Mouse (Mus musculus): ENCODE measurements around the gene Tenm4. TPM values are rescaled to one million over a fixed set of nuclear protein-coding genes. Genes with fewer than 3 reads are reported as not detected.

Tenm4 gene
- polyA plus RNA-seq, 3 experiments from 2014 or later, result 0.05 TPM; not detected in 2

DNA sequence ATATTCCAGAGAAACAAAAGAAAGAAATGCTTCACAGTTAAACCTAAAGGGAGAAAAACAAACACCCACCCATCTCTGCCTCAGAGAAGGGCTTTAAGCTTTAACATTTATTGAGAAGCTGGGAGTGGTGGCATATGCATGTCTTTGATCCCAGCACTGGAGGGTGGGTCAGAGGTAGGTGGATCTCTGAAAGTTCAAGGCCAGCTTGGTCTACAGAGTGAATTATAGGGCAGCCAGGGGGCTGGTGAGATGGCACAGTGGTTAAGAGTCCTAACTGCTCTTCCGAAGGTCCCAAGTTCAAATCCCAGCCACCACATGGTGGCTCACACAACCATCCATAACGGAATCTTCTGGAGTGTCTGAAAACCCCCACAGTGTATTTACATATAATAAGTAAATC lies 581.7 kb downstream of the Tenm4 start:
- ATAC-seq, result no peak

DNA sequence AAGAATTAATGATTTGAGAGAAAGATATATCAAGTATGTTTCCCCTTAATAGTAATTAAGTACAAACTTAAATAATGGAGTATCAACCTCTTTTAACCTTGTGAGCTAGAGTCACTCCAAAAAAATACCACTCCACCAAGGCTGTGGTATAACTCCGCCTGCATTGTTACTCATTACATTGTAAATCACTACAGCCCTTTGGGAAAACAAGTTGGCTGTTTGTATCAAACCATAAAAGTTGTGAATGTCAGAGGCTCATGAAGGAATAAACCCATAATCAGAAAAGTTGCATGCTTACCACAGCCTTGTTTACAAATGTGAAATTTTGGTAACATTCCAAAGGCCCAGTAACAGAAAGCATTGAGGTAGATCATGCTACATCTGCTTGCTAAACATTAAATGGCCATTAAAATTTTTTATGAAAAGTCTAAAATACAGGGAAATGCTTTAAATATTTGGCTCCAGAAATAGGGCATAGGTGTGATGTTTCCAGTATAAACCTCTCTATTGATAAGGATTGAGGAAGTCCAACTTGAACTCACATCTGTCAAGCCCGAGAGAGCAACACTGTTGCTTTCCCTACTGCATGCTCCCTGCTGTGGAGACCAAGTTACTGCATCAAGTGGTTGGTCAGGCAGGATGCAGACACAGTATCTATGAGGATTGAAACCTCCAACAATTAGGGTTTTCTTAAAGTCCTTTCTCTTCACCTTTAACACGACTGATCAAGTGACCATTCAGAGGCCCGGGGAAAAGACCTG lies 582.5 kb downstream of the Tenm4 start:
- no peak for ATAC-seq

DNA sequence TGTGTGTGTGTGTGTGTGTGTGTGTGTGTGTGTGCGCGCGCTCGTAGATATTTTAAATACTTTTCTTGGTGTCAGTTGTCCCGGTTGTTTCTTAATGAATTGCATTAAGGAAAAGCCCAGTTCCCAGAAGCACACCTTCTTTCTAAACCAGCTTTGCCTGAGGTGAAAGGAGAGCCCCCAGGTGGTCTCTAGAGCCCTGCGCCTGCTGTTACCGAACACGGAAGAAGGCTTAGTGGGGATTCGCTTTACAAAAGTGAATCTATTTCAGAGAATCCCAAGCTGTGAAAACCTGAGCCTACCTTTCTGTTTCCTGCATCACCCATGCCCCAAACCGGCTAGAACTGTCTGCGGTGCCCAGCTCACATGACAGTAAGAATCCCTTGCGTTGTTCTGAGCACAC lies 583.1 kb downstream of the Tenm4 start:
- no peak for ATAC-seq

DNA sequence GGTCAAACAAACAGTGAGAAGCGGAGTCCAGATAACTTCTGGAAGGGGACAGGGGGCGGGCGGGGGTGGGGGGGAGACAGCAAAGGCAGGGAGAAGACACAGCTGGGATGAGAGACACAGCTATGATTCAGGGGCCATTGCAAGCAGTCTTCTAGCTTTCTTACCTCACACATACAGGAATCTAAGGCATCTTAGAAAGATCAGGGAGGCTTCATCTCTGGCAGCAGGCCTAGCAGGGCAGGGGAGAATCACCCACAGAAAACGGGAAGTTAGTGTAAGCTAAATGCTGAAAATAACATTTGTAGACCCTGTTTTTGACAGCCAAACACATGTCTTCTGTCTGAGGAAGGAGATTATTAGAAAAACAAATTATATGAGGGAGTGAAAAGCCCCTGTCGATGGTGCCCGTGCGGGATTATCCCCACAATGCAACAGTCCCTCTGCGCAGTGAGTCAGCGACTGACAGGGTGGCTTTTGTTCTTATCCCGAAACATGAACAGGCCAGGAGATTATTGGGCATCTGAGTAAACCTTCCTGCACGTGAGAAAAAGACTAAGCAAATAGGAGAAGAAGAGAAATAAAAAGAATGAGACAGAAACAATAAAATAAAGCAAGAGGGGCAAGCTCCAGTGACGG lies 584.5 kb downstream of the Tenm4 start:
- no peak for ATAC-seq

DNA sequence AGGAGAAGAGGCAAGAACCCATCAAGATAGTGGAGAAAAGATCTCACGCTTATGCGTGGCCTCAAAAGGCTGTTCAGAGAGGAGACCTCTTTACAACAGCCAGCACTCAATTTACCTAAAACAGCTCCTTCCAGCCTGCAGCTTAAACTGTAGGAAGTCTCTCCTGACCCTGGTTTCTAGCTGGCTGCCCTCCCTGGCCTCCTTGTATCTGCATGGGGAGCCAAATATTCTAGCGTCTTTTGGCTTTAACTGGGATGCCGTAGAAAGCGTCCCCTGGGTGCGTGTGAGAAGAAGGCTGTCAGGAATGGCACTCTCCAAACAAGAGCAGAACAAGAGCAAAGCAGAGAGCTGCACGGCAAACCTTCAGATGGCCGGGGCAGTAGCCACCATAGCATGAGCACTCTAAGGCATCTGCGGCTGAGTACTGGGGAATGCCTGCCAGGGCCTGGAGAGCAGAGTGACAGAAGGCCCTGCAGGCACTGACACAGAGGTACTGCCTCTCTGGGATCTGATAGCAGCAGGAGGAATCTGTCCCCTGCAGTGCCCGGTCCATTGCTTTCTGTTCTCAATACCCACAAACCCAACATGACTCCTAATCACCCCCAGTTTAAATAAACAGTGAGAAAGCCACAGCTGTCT lies 585.2 kb downstream of the Tenm4 start:
- no peak for ATAC-seq

DNA sequence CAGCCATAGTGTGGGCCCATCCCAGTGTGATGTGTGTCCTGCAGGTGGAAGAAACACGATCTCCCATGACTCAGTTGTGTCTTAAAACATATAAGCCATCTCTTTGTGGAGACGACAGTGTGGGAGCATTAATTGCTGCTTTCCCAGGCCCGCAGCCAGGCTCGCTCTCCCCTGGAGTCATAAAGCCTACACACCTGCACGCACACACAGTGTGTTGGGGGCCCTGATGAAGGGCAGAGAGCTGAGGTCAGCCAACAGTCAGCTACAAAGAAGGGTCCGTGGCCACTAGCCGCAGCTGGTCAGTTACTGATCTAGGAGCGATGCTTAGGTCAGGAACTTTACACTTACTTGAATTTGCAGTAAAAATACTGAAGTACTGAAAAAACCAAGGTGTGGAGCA lies 586.0 kb downstream of the Tenm4 start:
- no peak for ATAC-seq

DNA sequence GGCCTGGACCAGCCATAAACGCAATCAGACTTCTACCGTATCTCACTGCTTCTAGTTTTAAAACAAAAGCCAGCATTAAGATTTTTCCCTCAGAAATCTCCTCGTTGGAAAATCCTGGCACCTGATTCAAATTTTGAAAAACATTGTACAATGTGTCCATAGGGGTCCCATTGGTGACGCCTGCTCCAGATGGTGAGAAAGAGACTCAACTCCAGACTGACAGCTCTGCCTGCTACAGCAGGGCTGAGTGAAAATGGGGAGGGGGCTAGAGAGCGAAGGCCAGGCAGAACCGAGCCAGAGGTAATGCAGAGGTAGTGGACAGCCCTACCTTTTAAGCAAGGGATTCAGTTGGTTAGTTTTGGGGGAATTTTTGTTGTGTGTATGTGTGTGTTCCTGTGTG lies 589.2 kb downstream of the Tenm4 start:
- no peak for ATAC-seq

DNA sequence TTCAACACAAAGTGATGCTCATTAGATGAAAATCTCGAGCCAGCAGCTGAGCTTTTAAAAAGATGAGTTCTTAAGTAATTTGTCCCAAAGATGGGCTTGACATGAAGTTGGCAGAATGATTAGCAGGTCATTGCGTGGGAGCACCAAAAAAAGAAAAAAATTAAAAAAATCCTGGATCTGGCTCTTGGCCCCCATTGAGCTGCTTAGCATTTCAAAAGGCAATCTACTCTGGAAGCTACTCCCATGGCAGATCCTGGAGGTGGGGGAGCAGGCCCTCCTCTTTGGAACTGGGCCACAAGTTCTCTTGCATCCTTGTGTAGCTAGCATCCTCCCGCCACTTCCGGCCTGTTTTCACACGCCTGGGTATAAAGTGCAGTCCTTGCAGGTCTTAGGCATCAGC lies 590.1 kb downstream of the Tenm4 start:
- ATAC-seq, result no peak

DNA sequence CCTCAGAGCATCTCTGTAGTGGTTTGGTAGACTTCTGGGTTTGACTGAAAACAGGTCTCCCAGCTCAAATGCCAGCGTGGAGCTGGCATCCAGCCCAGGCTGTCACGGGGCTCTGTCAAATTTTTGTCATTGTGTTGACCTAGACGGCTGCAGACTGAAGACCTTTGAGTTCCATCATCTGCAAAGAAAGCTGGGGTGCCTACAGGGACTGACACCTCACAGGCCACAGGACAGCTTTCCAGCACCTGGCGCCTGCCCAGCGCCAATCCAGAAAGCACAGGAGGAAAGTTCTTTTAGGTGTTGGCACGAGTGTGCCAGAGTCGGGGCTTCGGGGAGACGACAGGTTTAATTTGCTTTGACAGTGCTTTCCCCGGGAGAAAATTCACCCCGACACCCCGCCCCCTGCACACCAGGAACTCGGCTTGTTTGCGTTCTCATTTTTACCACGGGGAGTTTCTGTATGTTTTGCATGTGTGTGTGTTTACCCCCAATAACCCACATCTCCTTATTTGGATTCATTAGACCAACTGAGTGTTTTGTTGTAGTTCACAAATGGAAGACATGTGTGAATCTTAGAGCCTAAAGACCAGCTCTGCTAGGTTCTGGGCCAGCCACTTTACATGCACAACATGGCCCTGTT lies 594.4 kb downstream of the Tenm4 start:
- ATAC-seq, result no peak

DNA sequence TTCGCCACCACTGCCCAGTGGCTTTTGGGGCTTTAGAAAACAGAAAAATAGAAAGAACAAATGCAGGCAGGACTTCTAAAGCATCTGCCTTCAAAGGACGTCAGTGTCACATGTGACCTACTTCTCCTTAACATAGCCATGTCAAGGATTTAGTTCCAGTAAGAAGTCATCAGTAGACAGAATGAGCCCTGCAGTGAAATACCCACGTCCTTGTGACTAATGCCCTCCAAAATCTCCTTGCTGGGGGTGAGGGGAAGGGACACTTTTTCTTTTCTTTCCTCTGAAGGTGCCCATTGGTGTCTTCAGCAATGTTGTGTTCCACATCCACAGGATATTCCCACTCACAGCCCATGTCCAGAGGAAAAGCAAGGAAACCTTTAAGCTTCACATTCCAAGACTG lies 596.0 kb downstream of the Tenm4 start:
- no peak for ATAC-seq

DNA sequence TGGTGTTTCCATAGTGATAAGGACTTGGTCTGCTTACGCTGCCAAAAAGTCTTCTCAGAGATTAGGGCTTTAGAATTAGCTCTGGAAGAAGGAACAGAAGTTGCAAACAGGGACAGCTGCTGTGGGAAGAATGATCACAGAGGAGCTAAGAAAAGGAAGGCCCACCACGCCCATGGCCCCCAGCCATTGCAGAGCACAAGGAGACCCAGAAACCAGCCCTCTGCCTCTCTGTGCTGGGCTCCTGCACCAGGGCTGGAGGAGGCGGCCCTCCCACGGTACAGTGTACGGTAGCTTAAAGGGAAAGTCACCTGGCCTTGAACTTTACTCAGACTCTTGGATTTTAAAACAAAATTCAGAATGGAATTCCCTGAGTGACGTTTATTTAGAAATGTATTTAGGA lies 597.7 kb downstream of the Tenm4 start:
- no peak for ATAC-seq

DNA sequence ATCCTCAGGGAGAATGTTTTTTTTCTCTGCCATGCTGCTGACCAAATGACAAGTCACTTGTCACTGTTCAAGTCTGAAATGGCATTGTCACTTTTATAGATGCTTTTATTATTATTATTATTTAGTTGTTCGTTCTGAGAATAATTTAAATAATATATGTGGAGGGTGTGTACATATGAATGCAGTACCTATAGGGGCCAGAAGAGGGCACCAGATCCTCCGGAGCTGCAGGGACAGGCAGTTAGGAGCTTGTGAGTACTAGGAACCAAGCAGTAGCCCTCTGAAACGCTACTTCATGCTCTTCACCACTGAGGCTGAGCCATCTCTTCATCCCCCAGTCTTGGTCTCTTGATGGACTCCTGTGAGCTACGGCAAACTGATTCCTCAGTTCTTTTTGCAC lies 598.7 kb downstream of the Tenm4 start:
- ATAC-seq, result no peak

DNA sequence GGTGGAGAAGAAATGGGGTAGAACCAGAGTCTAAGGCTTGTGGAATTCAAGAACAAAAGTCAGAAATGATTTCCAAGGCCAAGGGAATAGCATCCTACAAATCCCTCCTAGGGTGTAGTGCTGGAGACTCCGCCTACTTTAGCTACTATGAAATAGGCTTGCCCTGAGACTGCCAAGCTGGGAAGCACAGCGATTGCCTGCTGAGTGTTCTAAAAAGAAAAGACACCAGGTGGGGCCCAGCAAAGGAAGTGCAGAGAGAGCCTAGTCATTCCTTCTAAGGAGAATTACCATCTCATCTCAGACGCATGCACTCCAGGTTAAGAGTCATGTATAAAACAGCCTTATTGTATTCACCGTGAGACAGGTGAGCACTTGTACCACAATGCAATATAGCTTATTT lies 601.9 kb downstream of the Tenm4 start:
- no peak for ATAC-seq

DNA sequence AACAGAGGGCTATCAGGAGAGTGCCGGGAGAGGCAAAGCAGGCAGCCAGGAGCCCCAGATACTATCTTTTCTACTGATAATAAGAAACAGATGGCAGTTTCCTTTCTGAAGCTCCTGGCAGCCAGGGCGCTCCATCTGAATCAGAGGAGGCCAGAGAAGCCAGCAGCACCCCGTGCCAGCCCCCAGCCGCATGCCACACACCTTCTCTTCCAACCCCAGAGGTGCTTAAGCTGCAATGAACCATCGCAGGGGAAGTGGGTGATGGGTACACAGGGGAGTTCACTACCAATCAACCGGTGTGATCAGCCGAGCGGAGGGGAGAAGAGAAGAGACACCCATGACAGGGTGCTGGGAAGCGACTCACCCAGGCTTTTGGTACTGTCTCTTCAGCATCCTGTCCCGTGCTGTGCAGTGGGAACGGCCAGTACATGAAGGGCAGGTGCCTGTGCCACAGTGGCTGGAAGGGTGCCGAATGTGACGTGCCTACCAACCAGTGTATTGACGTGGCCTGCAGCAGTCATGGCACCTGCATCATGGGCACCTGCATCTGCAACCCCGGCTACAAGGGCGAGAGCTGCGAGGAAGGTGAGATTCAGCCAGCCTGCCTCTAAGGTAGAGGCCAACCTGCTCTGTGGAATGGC lies 602.7 kb downstream of the Tenm4 start:
- ATAC-seq, result no peak

DNA sequence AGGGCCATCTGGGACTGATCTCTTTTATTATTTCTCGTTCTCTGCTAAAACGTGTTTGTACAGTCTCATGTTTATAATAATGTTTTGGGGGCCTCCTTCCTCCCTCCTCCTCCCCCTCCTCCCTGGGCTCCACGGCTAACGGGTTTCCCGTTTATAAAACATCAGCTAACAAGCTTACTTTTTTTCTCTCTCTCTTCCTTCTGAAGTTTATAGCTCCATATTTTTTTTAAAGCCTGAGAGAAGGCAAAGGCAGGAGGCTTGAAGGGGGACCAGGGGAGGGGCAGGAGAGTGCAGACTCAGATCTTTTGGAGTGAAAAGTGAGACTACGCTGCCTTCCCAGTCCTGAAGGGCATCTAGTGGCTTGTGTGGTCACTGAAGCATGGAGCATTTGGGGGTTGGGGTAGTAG lies 604.0 kb downstream of the Tenm4 start:
- no peak for ATAC-seq

DNA sequence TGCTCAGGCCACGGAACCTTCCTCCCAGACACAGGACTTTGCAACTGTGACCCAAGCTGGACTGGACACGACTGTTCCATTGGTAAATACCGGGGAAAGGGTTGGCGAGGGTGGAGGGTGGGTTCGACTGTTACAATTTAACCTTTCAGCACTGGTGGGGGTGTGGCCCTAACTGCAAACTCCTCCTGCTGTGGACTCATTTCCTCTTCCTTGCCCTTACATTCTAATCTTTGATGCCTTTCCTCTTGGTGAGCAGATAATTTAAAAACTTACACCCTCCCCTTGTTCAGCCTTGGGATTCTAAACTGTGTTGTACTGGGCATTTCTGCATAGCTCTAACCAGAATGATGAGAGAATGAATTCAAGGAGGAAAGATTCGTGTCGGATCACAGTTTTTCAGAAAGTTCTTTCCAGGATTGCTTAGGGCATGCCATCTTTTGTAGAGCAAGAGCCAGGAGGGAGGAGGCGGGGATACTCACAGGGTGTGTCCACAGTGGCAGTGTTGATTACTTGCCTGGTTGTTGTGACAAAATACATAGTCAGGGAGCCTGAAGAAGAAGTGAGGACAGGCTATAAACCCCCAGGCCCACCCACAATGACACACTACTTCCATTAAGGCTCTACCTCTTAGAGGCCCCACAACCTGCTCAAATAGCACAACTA lies 607.0 kb downstream of the Tenm4 start:
- ATAC-seq, result no peak

DNA sequence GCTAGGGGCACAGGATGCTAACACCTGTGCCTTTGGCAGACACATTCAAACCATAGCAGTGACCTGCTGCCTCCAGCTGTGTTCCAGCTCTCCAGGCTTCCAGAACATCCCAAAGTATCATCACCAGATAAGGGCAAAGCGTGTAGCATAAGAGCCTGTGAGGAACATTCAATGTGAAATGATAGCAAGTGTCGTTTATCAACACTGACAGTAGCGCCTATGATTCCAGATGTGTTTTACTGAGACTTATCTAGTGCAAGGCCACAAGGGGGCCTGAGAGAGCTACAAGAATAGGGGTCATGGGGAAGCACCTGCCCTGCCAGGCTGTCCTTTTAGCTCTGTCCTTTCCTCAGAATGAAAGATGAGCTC lies 607.5 kb downstream of the Tenm4 start:
- no peak for ATAC-seq

DNA sequence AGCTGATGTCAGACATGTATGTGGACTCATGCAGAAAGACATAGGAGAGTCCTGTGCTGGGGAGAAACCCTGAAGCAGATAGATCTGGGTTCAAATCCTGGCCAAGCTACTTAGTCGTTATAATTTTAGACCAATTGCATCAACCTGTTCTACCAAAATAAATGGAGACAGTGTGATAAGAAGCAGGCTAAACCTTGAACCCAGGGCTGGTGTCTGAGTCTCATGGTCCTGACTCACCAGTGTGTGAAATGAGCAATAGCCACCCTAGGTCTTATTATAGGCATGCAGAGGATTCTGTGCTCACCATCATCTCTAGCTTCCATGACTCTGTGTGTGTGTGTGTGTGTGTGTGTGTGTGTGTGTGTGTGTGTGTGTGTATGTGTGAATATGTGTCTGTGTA lies 609.5 kb downstream of the Tenm4 start:
- no peak for ATAC-seq

DNA sequence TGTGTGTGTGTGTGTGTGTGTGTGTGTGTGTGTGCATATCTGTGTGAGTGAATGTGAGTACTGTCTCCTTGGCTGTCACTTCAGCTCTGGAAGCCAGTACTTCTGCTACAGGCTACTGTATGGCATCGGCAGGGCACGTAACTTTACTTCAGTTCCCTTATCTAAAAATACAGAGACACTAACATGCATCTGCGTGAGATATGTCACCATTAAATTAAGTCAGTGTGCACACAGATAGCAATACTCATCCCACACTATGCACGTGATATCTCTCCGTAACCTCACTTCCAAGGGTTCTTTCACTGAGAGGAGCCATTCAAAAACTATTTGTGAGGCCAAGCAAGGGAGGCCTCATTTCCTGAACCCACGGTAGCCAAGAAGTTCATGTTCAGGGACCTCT lies 610.0 kb downstream of the Tenm4 start:
- no peak for ATAC-seq

DNA sequence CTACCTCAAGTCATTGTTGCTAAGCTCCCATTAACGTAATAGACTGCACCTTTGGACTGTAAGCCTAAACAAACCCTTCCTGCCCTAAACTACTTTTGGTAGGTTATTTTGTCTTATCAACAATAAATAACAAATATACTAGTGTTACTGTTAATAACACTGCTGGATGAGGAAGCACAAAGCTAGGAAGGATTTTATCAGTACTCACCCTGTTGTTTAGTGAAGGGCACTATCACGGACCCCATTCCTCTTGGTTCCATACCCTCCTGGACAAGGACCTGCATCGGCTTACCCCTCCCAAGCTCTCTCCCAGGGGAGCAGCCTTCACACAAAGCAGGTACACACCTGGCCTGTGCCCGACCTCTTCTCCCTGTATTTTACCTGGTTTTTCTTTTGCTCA lies 611.6 kb downstream of the Tenm4 start:
- ATAC-seq, result no peak

DNA sequence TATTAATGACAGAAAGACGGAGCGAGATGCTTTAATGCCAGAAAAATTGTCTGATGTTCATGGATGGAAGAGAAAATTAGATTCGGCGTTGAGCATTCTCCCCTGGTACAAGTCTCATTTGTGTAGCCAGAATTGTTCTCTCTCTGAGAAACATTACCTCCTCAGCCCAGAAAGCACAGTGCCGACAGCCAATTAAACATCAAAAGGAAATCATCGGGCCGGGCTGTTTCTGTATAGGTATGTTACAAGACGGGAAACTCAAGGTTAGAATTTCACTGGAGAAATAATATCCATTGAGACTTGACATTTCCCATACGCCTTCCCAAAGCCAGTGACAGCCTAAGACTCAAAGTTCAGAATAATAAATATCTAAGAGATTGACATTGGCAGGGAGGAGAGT lies 614.8 kb downstream of the Tenm4 start:
- no peak for ATAC-seq

DNA sequence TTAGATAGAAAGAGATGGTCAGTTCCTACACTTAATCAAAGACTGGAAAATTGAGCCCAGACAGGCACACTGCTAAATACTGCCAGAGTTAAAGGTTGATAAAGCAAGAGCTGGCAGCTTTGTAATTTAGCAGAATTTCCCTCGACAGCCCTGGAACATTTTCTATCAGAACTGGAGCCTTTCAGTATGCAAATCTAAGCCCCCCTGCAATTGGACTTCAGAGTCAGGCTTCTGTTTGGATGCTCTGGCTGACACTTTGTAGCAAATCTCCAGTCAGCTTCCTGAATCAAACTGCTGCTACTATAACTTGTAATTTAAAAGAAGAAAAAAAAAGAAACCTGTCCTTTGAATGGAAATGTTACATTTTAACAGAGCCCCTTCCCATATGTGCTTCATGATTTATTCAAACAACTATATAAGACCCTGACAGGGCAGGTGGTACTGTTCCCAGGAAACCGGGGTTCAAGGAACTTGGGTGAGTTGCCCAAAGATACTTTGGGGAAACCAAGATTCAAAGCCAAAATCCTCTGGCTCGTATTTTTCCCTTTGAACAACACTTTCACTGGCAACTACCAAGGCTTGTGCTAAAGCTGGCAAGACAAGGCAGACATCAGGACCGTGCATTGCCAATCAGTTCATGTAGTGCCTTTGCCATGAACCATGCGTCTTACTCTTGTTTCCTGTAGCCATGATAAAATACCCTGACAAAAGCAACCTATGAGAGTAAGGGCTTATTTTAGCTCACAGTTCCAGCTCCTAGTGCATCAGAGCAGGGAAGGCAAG lies 615.4 kb downstream of the Tenm4 start:
- no peak for ATAC-seq
